Mouse (Mus musculus): ENCODE results near the gene Neurl4.

Neurl4 gene

DNA sequence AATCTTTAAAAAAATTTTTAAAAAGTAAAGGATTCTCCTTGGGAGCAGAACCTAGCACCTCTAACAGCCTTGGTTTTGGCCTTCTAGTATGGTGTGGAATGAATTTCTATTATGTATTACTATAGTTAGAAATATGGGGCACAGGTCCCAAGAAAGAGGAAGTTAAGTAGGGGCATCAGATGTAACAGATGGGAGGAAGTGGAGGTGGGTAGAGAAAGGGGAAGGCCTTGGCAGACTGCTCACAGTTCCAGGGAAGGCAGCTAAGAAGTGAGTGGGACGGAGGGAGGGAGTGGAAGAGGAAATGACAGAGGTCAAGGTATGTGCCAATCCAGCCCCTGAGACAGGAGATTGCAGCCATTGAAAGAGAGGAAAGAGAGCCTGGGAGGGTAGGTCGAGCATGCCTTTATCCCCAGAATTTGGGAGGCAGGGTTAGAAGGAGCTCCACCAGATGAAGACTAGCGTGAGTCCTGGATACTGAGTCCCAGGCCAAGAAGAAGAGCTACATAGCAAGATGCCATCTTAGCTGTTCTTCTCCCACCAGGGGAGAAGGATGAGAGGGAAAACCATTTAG, 30.2 kb downstream of the Neurl4 start:
- intact Hi-C loops (cut with DNase I), result loop anchor here (10.0 kb wide), 1 partner anchor 284 kb away; the partner anchor contains the start of gene Slc16a11

DNA sequence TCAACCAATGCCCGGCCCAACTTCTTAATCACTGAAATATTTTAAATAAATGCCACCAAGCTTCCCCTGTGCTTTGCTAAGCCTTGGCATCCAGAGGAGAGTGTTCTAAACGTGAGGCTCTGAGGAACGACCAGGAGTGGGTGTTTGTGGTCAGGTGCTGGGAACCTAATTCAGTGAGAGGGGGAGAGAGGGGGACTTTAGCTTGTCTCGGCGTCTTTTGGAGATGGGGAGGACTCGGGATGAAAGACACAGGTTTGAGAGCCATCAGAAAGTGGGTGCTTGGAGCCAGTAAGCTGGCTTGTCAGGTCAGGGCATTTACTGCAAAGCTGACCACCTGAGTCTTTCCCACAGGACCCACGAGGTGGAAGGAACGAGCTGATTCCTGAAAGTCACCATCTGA, 30.9 kb downstream of the Neurl4 start:
- intact Hi-C loops (cut with DNase I), result loop anchor here (10.0 kb wide), 1 partner anchor 283 kb away; the partner anchor contains the start of gene Slc16a11

DNA sequence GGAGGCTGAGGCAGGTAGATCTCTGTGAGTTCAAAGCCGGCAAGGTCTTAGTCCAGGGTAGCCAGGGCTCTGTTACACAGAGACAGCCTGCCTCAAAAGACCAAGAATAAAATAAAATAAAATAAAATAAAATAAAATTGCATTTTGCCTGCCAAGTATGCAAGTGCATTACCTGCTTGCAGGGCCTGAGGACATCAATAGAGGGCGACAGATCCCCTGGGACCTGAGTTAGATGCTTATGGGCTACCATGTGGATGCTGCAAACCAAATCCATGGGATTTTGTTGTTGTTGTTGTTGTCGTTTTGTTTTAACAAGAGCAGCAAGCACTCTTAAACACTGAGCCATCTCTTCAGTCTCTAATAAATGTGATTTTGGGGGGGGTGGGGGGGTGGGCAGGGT, 31.4 kb downstream of the Neurl4 start:
- intact Hi-C loops (cut with DNase I), result loop anchor here (10.0 kb wide), 1 partner anchor 283 kb away; the partner anchor contains the start of gene Slc16a11

- intact Hi-C loops (cut with DNase I), result loop anchor here (10.0 kb wide), 1 partner anchor 282 kb away; the partner anchor contains the start of gene Slc16a11
Observed at GRCm38 (mm10) chr11:69933066-69933465, 32.2 kb downstream of the Neurl4 start.

- intact Hi-C loops (cut with DNase I), result loop anchor here (1.0 to 10.0 kb wide), 2 partner anchors 15 to 281 kb away; partner anchors contain the start of gene Slc16a11
Observed at GRCm38 (mm10) chr11:69934169-69934568, 33.3 kb downstream of the Neurl4 start.

GRCm38 (mm10) chr11:69934681-69935080, 33.8 kb downstream of the Neurl4 start:
- intact Hi-C loops (cut with DNase I), result loop anchor here (1.0 to 10.0 kb wide), 2 partner anchors 15 to 280 kb away; partner anchors contain the start of gene Slc16a11

GRCm38 (mm10) chr11:69935137-69935879, 34.4 kb downstream of the Neurl4 start, which contains the start of gene Ybx2:
Gene Ybx2 (plus strand): TSS chr11:69935796.
- intact Hi-C loops (cut with DNase I), result loop anchor here (10.0 kb wide), 1 partner anchor 279 kb away; the partner anchor contains the start of gene Slc16a11

DNA sequence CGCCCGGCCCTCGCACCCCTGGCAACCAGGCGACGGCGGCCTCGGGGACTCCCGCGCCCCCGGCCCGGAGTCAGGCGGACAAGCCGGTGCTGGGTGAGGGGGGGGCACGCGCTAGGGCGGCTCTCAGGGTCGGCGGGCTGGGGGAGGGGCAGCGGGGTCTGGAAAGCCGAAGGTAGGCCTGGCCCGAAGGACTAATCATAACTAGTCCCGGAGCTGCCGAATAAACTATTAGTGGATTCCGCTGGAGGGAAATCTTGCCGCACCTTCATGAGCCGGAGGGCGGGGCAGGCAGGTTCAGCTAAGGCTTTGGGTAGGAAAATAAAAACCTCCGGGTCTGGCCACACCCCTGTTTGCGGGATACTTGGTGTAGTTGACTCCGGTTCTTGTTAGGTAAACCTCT, 35.3 kb downstream of the Neurl4 start:
- intact Hi-C loops (cut with DNase I), result loop anchor here (10.0 kb wide), 1 partner anchor 279 kb away; the partner anchor contains the start of gene Slc16a11

DNA sequence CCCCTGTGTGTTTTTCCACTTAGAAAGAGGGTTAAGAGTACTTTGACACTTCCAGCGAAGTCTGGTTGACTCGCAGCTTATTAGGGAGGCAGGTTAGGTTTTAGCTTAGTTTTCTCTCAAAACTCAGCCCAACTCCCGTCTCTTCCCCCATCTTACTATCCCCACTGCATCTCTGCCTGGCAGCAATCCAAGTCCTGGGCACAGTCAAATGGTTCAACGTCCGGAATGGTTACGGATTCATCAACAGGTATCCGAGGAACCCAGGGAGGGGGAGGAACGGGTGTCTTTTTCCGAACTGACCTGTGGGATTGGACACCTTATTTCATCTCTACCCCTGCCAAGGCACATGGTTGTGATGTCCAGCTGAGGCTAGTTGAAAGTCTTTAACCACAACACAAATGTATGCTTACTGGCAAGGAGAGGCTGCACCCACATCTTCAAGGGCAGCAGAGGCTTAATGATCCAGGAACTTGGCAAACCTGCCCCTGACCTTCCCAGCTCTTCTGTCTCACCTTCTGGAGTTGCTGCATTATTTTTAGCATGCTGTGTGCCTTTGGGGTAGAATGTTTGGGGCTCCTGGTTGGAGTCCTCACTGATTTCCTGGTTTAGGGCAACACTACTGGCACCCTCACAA, 36.0 kb downstream of the Neurl4 start:
- intact Hi-C loops (cut with DNase I), result loop anchor here (10.0 kb wide), 1 partner anchor 278 kb away; the partner anchor contains the start of gene Slc16a11

GRCm38 (mm10) chr11:69937385-69937784, 36.5 kb downstream of the Neurl4 start:
- intact Hi-C loops (cut with DNase I), result loop anchor here (10.0 kb wide), 1 partner anchor 277 kb away; the partner anchor contains the start of gene Slc16a11

- intact Hi-C loops (cut with DNase I), result loop anchor here (10.0 kb wide), 1 partner anchor 277 kb away; the partner anchor contains the start of gene Slc16a11
Observed at GRCm38 (mm10) chr11:69937834-69938233, 37.0 kb downstream of the Neurl4 start.

DNA sequence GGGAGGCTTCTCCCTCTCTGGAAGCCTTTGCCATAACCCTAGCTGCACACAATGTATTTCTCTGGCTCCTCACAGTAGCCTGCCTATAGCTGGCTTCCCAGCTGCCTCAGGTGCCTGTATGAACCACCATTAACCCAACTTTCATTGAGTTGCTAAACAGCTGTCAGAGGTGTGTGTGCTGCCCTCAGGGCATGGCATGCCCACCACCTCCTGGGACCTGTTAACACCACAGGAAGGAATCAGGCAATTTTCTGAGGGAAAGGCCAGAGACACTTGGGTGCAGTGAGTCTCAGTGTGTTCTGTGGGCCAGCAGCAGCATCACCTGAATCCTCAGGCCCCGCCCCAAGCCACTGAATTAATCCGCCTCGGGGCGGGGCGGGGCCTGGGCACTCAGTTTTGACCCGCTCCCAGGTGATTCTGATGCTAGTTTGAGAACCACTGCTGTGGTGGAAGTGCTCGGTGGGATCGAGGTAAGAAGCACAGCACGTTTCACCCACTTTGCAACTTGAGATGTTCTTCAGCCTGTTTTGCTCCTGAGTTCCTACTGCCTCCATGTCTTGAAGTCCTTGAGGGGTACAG, 37.6 kb downstream of the Neurl4 start:
- intact Hi-C loops (cut with DNase I), result loop anchor here (10.0 kb wide), 1 partner anchor 276 kb away; the partner anchor contains the start of gene Slc16a11

DNA sequence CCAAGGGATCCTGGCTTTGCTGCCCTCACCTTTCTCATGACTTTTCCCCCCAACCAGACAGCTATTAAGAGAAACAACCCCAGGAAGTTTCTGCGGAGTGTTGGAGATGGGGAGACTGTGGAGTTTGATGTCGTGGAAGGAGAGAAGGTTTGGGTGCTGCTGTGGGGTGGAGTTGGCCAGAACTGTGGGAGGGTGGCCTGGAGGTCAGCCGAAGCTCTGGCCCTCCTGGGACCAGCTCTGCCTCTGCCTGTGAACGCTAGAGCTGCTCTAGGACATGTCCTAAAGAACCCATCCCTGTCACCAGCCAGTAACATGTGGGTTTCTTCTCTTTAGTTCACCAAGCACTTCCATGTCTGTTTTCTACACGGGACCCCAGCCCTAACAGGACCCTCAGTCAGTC, 38.3 kb downstream of the Neurl4 start:
- intact Hi-C loops (cut with DNase I), result loop anchor here (10.0 kb wide), 1 partner anchor 276 kb away; the partner anchor contains the start of gene Slc16a11

GRCm38 (mm10) chr11:69939731-69940130, 38.9 kb downstream of the Neurl4 start:
- intact Hi-C loops (cut with DNase I), result loop anchor here (10.0 kb wide), 1 partner anchor 275 kb away; the partner anchor contains the start of gene Slc16a11

DNA sequence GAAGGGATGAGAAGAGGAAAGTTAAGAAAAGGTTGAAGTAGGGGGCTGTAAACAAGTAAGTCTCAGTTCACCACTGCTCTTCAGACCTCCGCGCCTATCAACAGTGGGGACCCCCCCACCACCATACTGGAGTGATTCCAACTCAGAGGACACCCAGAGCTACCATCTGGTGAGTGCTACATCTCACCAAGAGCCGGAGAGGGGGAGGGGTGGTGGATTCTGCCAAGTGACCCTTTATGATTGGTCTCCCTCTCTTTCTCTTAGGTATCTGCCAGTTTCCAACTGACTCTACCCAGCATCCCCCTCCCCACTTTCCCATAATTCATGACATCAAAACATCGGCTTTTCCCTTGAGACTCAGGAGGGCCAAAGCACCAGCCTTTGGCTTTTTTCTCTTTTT, 40.1 kb downstream of the Neurl4 start:
- intact Hi-C loops (cut with DNase I), result no loop called here

DNA sequence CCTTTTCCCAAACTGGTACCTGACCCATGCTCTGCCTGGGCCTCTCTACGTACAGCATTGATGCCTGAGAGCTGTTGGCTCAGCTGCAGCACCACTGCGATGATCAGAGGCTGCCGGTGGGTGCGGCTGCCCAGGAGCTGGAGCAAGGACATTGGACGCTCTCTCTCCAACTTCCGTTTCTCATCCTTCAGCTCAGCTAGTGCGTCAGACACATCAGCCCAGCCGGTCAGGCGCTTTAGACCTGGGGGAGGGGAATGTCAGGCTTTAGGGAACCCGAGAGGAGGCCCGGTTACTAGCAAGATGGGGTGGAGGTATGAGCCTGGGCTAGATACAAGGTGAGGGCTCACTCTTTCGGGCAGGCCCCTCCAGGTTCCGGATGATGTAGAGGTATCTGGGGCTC, 44.3 kb downstream of the Neurl4 start:
- intact Hi-C loops (cut with DNase I), result no loop called here

DNA sequence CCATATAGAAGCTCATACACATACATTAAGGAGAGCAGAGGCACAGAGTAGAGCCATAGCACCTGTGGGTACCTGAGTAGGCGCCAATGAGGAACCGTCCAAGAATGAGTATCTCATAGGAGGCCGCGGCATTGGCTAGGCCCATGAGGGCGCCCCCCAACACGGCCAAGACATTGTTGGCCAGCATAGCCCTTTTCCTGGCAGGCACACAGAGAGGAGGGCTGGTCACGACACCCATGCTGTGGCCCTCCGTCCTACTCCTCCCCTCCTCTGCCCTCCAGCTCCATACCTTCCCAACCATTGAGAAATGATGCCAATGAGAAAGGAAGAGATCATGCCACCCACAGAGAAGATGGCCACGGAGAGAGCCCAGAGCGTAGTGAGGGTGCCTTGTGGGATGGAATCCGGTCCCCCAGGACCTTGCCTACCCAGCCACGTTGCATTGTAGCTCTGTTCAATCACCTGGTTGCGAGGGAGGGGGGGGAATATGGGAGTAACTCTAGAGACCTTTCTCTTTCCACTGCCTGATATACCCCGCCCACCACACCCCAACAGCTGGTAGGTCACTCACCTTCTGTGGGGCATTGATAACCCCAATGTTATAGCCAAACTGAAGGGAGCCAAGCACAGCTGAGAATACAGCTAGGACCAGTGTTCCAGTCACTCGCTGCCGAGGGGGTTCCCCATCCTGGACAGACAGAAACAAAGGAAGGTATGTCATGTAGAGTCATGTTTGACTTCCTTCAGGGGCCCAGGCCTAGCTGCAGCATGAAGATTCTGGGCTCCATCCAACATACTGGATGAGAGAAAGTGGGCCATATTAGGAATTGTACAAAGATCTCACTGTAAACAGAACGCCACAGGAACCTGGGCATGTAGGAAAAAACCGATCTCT, 45.4 kb downstream of the Neurl4 start:
- intact Hi-C loops (cut with DNase I), result no loop called here

GRCm38 (mm10) chr11:69947337-69948065, 46.6 kb downstream of the Neurl4 start:
- intact Hi-C loops (cut with DNase I), result no loop called here
